Mouse (Mus musculus): ENCODE data around the gene Tmem266. TPM values are rescaled to one million over a fixed set of nuclear protein-coding genes. Genes with fewer than 3 reads are reported as not detected.

Tmem266 gene
- polyA plus RNA-seq, 1 experiment, result 1.1 TPM

- no peak for DNase-seq (ENCODE audit: low read depth)
These were observed 126.2 kb downstream of the Tmem266 start for GRCm38 (mm10) chr9:55452906-55453305.

- no peak for DNase-seq (ENCODE audit: low read depth)
These were observed 126.7 kb downstream of the Tmem266 start for GRCm38 (mm10) chr9:55453366-55453765.

GRCm38 (mm10) chr9:55468397-55468796, 141.7 kb downstream of the Tmem266 start:
- DNase-seq (ENCODE audit: low read depth), result no peak

- DNase-seq (ENCODE audit: low read depth), result no peak
These were observed 149.4 kb downstream of the Tmem266 start for GRCm38 (mm10) chr9:55476084-55476483.

- no peak for DNase-seq (ENCODE audit: low read depth)
These were observed 152.0 kb downstream of the Tmem266 start for GRCm38 (mm10) chr9:55478699-55479098.

GRCm38 (mm10) chr9:55482116-55482515, 155.4 kb downstream of the Tmem266 start:
- DNase-seq (ENCODE audit: low read depth), result peak; percentile 20

Other genes with a start within 250 kb of the Tmem266 start
- gene Ube2q2, start 178.1 kb upstream of the Tmem266 start, polyA plus RNA-seq (2012; rRNA removed), result 10.4 and 15.4 TPM in 2 replicates
- gene Fbxo22, start 118.0 kb upstream of the Tmem266 start, polyA plus RNA-seq (2012; rRNA removed), result 17.4 and 20.2 TPM in 2 replicates
- 39.5 and 61.5 TPM in 2 replicates for gene Nrg4, start 69 bp upstream of the Tmem266 start, polyA plus RNA-seq (2012; rRNA removed)
- 78.7 and 86.5 TPM in 2 replicates for gene Etfa, start 185.3 kb downstream of the Tmem266 start, polyA plus RNA-seq (2012; rRNA removed)
- gene Isl2, start 211.8 kb downstream of the Tmem266 start, polyA plus RNA-seq (2012; rRNA removed), result 0.10 TPM in 1 of 2 replicates, not detected in the other

Data from gonadal fat pad, adult 2 months (tissue).